Mouse (Mus musculus): ENCODE data around the gene Ppp3ca.

Ppp3ca gene

DNA sequence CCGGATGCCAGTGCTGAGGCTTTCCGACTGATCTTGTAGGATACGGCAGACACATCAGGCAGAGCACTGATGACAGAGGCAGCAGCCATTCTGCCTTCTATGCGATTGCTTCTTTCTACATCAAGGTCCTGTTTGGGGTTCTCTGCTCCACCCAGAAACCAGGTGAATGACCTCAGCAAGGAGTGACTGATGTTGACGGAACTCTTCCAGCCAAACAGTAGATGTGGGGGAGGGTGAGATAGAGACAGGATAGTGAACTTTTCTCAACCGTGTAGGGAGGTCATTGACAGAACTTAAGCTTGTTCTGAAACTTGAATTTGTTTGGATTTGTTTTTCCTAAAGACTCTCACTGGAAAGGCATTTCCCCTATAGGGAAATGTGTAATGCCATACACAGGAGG, 142.2 kb downstream of the Ppp3ca start:
- no peak for DNase-seq (ENCODE audit: low read depth, low spot score)

DNA sequence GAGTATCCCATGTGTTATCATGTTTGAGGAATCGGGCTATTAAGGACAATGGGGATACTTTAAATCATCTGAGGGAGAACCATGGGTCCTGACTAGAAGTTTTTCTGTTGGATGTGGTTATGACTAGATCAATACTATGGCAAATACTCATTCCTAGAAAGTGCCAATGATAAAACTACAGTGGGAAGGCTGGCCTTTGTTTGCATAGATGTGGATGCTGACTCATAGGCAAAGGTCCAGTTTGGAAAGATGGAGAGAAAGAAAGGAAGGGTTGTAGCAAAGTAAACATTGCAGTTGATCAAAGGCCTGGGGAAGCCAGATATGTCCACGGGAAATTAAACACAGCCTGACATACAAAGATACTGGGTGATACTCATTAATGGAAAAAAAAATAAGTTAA, 142.9 kb downstream of the Ppp3ca start:
- no peak for DNase-seq (ENCODE audit: low read depth, low spot score)

DNA sequence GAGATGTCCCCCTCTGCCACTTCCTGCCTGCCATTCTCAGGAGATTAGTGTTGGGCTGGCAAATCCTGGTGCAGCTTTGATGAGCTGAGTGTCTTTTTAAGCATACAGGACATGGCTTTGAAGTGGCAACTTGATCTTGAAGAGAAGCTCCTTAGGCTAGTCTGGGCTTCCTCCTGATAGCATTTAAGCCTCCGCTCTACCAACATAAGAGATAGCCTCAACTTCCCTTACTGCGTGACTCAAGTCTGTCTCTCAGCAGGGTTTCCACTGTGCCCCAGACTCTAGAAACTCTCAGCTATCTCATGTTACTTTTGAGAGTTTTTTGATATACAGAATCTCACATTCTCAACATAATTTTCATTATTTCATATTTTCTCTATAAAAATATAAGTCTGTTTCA, 144.0 kb downstream of the Ppp3ca start:
- no peak for DNase-seq (ENCODE audit: low read depth, low spot score)

DNA sequence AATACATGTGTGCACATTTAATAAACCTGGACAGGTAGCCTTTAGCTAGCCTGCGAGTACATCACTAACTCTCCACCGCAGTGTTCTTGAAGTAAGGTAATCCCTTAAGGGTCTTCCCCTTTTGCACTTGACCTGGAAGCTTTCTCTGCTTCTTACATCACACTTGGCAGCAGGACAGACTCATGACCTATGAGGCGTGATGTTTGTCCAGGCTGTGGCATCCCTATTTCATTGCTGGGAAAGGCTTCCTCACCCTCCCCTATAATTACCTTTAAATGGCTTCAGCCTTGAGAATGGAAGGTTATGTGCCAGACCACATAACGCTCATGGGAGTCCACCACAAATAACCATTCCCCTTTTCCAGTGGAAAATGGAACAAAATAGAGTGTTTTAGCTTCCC, 145.0 kb downstream of the Ppp3ca start:
- no peak for DNase-seq (ENCODE audit: low read depth, low spot score)

DNA sequence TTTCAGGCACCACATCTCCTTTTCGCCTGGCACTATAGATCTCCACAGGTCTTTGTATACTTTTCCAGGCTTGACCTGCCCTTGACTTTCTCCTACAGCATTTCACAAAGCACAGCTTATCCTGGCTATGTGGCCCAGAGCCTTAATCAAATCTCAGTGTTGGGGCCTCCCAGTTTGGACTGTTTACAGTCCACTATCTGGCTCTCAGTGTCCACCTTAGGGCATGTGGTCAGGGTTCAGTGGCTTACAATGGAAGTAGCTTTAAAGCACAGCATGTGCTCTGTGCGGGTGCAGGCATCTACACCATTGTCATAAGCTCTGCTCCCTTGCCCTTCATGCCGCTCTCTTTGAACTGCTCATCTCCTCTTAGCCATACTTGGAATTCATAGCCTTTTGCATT, 146.4 kb downstream of the Ppp3ca start:
- DNase-seq (ENCODE audit: low read depth, low spot score) = no peak

DNA sequence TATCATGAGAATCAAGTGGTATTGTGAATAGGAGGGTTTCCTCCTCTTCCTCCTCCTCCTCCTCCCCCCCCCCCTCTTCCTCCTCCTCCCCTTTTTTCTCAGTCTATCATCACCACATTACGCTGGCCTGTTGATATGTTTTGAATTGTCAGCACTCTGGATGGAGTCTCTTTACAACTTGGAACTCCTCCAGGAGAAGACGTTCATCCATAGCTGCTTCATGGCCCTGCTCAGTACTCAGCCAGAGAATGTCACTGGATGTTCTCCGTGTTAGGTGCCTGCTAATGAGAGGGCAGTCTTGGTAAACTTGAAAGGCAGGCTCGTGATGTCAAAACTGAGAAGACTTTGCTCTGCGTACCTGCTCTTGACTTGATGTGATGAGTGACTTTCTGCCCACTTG, 149.1 kb downstream of the Ppp3ca start:
- DNase-seq (ENCODE audit: low read depth, low spot score) = no peak

DNA sequence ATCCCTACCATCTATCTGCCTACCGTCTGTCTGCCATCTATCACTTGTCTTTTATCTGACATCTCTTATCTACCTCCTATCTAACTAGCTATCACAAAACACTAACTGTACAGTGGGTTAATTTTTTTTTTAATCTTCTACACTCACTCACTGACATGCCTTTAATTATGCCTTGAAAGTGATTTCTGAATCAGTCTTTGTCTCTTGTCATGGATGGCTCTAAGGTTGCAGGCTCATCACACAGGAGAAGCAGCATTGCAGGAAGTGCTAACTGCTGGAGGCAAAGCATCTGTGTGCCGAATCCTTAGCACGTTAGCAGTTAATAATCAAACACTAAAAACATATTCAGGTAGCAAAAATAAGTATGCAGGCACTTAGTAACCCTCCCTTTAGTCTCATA, 151.1 kb downstream of the Ppp3ca start:
- DNase-seq (ENCODE audit: low read depth, low spot score) = no peak

DNA sequence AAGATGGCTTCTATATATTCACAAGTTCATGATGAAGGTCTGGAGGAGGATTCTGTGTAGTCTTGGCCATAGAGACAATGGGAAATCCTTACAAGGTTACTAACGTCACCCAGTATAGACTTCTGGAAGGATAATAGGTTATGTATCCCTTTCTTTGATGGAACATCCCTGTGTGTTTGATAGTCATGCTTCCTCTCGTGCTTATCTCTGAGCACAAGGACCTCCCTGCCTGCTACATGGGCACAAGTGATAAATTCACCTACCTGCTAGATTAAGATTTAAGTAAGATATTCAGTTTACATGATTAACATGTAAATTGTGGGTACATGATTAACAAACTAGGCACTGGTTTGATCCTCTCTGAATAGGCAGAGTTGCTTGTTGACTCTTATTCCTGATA, 152.1 kb downstream of the Ppp3ca start:
- no peak for DNase-seq (ENCODE audit: low read depth, low spot score)

DNA sequence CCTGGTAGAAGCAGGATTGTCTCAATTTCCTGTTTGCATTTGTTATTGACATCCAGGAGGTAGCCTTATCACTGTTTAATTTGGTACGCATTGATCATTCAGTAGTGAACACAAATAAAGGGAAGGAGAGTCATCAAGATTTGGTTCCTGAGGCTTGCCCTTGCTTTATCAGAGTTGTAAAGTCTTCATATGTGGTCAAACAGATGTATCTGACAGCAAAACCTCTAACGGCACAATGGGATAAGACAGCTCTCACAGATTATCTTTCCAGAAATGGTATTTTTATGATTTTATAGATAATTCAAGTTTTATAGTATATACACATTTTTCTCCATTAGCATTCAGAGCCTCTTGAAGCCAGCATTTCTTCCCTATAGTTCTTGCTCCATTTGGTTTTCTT, 152.5 kb downstream of the Ppp3ca start:
- no peak for DNase-seq (ENCODE audit: low read depth, low spot score)

DNA sequence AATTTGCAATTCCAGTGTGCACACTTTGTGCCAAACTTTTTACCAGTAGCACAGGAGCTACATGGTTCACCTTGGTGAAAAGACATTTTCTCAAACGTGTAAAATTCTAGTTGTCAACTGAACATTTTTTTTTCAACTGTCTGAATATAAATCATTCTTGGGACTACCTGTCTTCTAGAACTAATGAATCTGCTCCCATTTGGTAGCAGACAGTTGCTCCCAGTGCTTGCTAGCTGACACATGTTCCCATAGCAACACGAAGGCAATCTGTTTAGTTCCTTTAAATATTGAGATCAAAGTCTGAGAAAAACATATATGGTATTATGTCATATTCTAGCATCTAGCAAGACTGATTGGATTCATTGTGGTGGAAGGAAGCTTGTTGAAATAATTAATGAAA, 158.5 kb downstream of the Ppp3ca start:
- DNase-seq (ENCODE audit: low read depth, low spot score) = no peak

DNA sequence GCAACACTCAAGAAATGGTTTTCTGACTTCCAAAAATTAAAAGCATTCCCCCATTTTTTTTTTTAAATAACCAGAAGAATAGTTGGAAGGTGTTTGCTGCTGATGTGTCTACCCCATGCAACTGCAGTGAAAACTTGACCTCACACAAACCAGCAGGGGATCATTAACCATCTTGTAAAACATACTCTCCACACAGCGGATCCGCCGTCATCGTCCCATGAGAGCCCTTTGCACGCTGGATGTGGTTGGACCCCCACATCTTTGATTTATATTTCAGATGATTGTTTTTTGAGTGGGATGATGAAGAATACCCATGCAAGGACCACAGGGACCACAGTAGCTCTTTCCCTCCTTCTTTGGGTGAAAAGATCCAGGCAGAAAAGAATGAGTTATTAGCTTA, 159.2 kb downstream of the Ppp3ca start:
- DNase-seq (ENCODE audit: low read depth, low spot score) = no peak

DNA sequence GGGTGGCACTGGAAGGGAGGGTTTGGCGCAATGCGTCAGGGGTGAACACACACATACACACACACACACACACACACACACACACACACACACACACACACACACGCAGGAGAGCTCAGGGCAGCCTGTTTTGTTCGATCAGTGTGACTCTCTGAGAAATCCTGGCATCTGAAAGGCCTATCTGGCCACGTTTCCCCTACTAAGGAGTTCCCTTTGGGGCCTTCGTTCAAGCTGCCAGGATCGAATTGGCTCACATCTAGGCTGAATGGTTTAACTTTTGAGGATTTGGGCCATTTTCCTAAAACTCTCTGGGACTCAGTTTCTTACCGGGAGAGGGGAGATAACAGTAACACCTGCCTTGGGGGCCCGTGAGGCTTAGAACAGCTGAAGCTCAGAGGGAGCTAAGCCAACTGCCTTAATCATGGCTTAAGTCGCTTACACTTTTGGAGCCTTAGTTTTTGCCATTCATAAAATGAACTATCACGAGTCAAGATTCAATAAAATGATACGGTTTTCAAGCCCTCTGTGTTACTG, 160.8 kb downstream of the Ppp3ca start:
- DNase-seq (ENCODE audit: low read depth, low spot score) = no peak

DNA sequence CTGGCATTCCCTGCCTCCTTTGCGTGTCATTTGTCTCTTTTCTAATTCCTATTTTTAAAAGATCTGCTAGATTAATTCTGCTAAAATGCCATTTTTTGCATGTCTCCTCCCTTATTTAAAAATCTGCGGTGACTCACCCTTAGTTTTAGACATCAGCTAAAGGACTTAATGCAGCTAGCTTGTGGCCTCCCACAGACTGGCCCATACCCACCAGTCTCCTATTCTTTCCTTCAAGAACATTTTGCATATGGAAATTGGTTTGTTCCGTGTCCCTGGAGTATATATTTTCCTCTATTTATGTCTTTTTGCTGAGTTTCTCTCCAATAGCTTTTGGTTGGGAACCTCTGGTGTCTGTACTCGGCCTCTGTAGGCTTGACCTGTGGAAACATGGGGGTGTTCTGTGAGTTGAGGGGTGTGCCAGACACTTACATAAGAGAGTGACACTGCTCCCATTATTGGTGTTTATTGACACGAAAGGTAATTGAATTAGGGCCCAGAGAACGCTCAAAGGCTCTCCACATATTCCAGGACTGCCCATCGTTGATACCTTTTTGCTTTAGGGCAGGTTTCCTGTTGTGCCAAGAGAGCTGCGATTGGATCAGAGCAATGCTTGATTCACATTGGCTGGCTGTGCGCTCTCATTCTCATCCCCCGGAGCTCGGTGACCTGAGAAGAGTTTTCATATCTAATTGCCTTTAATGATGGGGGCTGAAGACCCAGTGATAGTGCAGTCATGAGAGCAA, 163.2 kb downstream of the Ppp3ca start:
- DNase-seq (ENCODE audit: low read depth, low spot score) = no peak

DNA sequence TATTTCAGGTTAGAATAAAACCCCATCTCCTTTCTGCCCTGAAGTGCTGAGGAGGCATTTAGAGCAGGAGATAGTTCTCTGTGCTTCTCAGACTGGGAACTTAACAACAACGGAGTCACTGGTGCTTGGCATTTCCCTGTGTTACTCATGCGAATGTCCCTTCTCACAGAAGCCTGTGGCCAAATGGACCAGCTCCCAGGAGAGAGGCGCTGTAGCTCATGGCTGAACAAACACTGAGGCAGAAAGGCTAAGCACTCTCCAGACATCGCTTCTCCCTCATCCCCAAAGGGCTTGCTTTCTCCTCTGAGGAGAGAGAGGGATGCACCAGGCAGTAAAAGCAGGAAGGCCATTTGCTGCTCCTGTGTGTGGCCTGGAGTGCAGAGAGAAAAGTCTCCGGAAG, 164.0 kb downstream of the Ppp3ca start:
- no peak for DNase-seq (ENCODE audit: low read depth, low spot score)

DNA sequence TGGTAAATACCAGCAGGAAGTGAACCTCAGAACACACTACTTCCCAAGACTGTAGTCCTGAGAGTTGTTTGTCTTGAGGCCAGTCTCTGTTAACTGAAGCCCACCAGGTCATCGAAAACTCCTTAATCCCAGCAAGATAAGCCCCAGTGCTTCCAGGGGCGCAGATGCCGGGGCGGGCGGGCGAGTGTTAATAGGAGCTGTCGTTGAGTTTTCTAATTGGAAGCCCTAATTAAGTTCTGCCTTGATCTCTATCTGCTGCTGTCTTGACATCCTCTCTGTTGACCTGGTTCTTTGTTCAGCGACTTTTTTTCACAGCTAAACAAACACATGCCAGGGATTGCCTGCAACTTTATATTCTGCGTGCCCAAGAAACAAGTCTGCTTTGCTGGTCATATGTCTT, 165.9 kb downstream of the Ppp3ca start:
- no peak for DNase-seq (ENCODE audit: low read depth, low spot score)

DNA sequence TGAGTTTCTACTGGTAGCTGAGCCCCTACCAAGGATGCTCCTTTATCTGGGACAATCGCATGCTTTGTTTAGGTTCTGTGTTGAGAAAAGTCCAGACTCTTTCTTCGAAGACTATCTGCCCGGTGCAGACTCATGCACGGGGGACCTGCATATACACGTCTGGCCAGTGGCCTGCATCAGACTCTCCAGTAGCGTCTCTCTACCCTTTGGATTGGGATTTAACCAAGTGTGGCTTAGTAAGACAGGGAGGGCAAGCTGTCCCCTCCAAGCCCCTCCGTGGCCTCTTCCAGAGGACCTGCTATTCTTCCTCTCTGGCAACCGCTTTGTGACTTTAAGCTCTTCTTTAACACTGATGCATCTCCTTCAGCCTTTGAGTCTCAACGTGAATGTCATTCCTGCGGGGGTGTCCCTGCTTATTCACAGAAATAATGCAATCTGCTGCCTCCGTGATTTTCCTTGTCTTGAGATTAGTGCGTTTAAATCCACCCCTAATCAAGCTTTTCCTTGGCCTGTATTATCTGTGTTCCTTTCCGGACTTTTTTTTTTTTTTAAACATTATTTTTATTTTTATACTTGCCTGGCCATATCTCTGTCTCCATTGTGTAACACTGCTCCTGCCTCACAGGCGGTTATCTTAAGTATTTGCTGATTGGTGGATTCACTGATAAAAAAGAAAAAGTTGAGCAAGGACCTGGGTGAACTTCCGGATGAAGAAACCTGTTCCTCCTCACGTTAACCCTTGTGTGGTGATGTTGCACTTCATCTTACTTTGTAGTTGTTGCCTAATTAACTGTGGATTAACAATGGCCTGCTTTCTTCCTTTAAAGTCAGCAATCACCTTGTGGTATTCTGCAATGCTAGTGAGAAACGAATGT, 166.6 kb downstream of the Ppp3ca start:
- DNase-seq (ENCODE audit: low read depth, low spot score) = no peak

DNA sequence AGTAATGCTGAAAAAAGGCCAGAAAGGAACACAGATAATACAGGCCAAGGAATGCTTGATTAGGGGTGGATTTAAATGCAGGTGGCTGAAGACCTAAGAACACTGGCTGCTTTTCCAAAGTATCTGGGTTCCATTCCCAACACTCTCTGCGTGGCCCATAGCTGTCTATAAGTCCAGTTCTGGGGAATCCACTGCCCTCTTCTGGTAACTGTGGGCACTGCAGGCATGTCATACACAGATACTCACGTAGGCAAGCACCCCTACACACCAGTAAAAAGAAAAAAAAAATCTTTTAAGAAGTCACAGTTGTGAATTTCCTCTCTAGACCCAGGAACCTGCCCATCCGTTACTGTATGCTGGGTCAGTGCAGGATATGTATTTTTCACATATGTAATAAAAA, 167.7 kb downstream of the Ppp3ca start:
- no peak for DNase-seq (ENCODE audit: low read depth, low spot score)

DNA sequence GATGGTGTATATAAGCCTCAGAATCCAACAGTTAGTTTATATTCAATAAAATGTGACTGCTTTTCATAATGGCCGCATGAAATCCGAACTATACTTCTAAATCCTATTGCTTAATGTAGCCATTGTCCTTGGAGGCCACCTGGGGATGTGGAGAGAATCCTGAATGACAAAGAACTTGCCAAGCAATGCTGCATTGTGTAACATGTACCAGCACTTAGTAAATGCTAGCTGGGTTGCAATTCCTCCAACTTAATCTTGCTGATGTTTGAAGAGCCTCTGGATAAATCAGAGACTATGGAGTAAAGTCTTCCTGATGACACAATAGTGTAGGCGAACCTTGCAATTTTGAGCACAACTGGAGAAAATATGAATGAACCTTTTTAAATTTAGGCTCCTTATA, 171.4 kb downstream of the Ppp3ca start:
- no peak for DNase-seq (ENCODE audit: low read depth, low spot score)

DNA sequence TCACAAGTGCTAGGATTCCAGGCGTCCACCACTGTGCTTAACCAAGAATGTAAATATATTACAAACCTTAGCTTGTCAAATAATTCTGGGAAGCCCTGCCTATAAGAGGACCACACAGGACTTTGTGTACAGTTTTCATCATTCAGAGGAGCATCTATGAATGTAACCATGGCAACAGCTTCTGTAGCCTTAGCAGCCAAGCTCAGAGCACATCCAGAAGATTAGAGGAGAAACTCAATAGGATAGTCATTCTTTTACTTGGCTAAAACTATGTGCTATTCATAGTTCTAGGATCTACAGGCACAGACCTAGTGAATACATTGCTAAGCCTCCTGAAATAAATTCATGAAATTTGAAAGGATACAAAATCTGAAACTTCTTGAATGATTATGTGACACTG, 172.5 kb downstream of the Ppp3ca start:
- DNase-seq (ENCODE audit: low read depth, low spot score) = no peak

DNA sequence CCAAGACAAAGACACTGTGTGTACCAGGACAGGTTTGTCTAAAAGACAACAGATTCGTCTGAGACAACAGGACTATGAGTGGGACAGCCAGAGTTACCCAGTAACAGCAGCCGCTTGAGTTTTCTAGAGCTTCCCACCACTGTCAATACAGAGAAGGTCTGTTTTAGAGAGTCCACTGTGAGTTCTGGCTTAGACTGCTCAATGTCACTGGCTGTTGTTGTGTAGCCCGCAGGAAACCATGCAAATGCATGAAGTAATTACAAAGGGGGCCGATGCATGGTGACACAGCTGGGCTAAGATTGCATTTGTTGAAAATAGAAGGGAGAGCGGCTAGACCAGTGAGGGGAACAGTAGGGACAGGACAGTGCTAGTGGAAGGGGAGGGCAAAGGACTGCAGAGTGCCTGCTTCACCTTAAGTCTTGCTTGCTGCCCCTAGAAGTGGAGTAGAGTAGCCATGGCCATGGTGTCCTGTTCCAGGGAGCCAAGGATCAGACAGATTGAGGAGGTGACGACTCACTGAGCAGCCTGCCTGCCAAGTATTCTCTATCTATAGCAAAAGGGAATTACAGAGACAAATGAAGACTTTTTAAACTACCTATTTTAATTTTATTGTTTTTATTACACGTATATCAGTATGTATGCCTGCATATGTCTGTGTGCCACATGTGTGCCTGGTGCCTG, 174.0 kb downstream of the Ppp3ca start:
- no peak for DNase-seq (ENCODE audit: low read depth, low spot score)

DNA sequence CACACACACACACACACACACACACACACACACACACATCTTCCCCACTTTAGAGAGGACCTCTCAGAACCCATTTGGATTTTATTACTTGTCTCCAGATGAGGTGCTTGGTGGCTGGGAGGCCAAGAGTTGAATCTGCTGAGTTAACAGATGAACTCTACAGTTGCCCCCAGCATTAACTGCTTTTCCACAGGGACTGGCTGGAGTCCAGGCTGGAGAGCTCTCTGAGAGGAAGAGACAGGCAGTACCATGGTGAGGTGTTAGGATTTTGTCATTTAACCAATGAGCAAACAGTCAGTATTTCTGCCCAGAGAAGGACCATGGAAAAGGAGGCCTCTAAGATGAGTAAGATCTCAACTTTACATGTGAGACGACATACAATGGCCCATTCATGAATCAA, 179.1 kb downstream of the Ppp3ca start:
- DNase-seq (ENCODE audit: low read depth, low spot score) = no peak

DNA sequence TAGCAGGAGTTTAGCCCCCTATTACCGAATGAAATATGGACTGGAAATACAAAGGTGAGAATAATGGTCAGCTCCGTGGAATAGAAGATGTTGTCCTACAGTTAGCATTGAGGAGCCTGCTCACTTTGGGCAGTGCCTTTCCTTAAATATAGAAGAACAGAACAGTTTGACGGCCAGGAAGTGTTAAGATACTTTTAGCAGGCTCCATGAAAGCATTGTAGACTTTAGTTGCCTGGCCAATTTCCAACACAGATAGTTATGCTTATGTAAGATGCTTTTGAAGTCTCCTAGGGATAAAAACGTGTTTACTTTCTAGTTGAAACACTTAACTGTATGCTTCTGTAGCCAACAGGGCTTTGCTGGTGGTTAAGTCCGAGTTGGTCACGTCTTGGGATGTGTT, 183.0 kb downstream of the Ppp3ca start:
- no peak for DNase-seq (ENCODE audit: low read depth, low spot score)

Measured in retina, postnatal 7 days (tissue).